Mouse (Mus musculus) embryonic facial prominence, embryonic 13.5 days (tissue): ENCODE measurements at regions not wholly inside any gene's neighbourhood (a gene's known extent, or its start where the extent isn't known, plus 50 kb on each side); places are given as distances from the start of the nearest gene placed in this dataset.
A peak's percentile ranks its signal among the peaks of the same experiment; 100 is the strongest.

Experiments
- ATAC-seq: fragments of 200-750 bp; cut with Nextera tagmentation; 2 replicates; pipeline ENCODE4 v1.8.0; 2017; ENCODE audit warnings: low read depth; ENCODE audit not compliant: insufficient number of reproducible peaks, insufficient read depth, low FRiP score, low TSS enrichment
- H3K27ac ChIP-seq: fragments of 300-500 bp; sonication (generic); 2 replicates; pipeline ENCODE4 v1.5.1; 2015; ENCODE audit warnings: moderate library complexity, mild to moderate bottlenecking, inconsistent platforms
- H3K27me3 ChIP-seq: fragments of 300-500 bp; sonication (generic); 2 replicates; pipeline ENCODE4 v1.6.1; 2015; ENCODE audit warnings: mild to moderate bottlenecking, inconsistent platforms
- H3K36me3 ChIP-seq: fragments of 300-500 bp; sonication (generic); 2 replicates; pipeline ENCODE4 v1.6.1; 2015; ENCODE audit warnings: mild to moderate bottlenecking, inconsistent platforms
- H3K4me1 ChIP-seq: fragments of 300-500 bp; sonication (generic); 2 replicates; pipeline ENCODE4 v1.6.1; 2015; ENCODE audit warnings: inconsistent platforms
- H3K4me2 ChIP-seq: fragments of 300-500 bp; sonication (generic); 2 replicates; pipeline ENCODE4 v1.6.1; 2015; ENCODE audit warnings: moderate library complexity, mild to moderate bottlenecking, inconsistent platforms
- H3K4me3 ChIP-seq: fragments of 300-500 bp; sonication (generic); 2 replicates; pipeline ENCODE4 v1.5.1; 2015; ENCODE audit warnings: mild to moderate bottlenecking, inconsistent platforms
- H3K9ac ChIP-seq: fragments of 300-500 bp; sonication (generic); 2 replicates; pipeline ENCODE4 v1.6.1; 2015; ENCODE audit warnings: mild to moderate bottlenecking, inconsistent platforms
- H3K9me3 ChIP-seq: fragments of 300-500 bp; sonication (generic); 2 replicates; pipeline ENCODE4 v1.6.1; 2016; ENCODE audit warnings: inconsistent platforms
- WGBS: fragments of 180-500 bp; shearing (Covaris S2); methylation state at CpG from one replicate; pipeline ENCODE4 v1.1.7; 2015; ENCODE audit warnings: mixed read lengths; 5-methylcytosine and 5-hydroxymethylcytosine counted together

DNA sequence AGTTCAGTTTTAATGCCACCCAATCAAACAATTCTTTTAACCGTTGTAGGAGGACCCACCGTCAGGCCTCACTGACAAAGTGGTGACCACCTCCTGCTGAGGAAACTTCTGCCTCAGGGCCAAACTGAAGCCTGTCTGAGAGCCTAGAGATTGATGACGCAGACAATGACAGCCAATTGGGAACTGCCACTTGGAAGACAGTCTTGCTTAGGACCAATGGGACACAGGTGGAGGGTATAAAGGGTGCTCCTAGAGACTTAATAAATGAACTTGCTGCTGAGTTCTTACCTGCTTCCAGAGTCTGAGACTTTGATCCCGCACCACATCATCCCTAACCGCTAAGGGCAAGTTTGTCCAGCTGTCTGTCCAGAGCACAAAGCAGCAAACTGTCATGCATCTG is 80.0 kb downstream of the Tbx4 start:
- Histone ChIP-seq H3K9me3 (no peaks in the 10 kb centered on the region), H3K4me3 (no peak overlapping the region), H3K9ac (no peak overlapping the region), H3K4me2 (no peak overlapping the region), H3K4me1 (no peaks in the 10 kb centered on the region), H3K36me3 (no peaks in the 10 kb centered on the region), H3K27ac (no peak overlapping the region), H3K27me3 (no peaks in the 10 kb centered on the region)
- no peak for ATAC-seq
- WGBS: 82% methylated on average over 5 of the region's 5 CpGs

- Histone ChIP-seq H3K9ac (no peak overlapping the region), H3K36me3 (no peaks in the 10 kb centered on the region), H3K9me3 (no peaks in the 10 kb centered on the region), H3K27ac (no peak overlapping the region), H3K4me1 (0 out of 2 replicates have a peak, but pooled peaks cover 4% of the 10 kb centered on the region), H3K4me3 (no peak overlapping the region), H3K4me2 (no peak overlapping the region), H3K27me3 (peaks cover 3% of the 10 kb centered on the region)
- 41% methylated on average over 2 of the region's 2 CpGs for WGBS
- ATAC-seq: no peak
These were observed 84.1 kb downstream of the Tbx4 start for GRCm38 (mm10) chr11:85970287-85970686.

- Histone ChIP-seq H3K4me2 (no peak overlapping the region), H3K27me3 (peaks cover 3% of the 10 kb centered on the region), H3K9ac (no peak overlapping the region), H3K27ac (no peak overlapping the region), H3K4me1 (0 out of 2 replicates have a peak, but pooled peaks cover 4% of the 10 kb centered on the region), H3K4me3 (no peak overlapping the region), H3K9me3 (no peaks in the 10 kb centered on the region), H3K36me3 (no peaks in the 10 kb centered on the region)
- no peak for ATAC-seq
- 24% methylated on average over 7 of the region's 7 CpGs for WGBS
These were observed 86.2 kb downstream of the Tbx4 start for GRCm38 (mm10) chr11:85972385-85972784.

GRCm38 (mm10) chr11:85973736-85974135 is 87.5 kb downstream of the Tbx4 start:
- H3K4me2 ChIP-seq: no peak overlapping the region
- H3K9me3 ChIP-seq: no peaks in the 10 kb centered on the region
- 0 out of 2 replicates have a peak, but pooled peaks cover 4% of the 10 kb centered on the region for H3K4me1 ChIP-seq
- ATAC-seq: no peak
- H3K27ac ChIP-seq: no peak overlapping the region
- no peak overlapping the region for H3K9ac ChIP-seq
- no peak overlapping the region for H3K4me3 ChIP-seq
- no peaks in the 10 kb centered on the region for H3K36me3 ChIP-seq
- WGBS: 56% methylated on average over 5 of the region's 5 CpGs
- H3K27me3 ChIP-seq: peaks cover 3% of the 10 kb centered on the region

DNA sequence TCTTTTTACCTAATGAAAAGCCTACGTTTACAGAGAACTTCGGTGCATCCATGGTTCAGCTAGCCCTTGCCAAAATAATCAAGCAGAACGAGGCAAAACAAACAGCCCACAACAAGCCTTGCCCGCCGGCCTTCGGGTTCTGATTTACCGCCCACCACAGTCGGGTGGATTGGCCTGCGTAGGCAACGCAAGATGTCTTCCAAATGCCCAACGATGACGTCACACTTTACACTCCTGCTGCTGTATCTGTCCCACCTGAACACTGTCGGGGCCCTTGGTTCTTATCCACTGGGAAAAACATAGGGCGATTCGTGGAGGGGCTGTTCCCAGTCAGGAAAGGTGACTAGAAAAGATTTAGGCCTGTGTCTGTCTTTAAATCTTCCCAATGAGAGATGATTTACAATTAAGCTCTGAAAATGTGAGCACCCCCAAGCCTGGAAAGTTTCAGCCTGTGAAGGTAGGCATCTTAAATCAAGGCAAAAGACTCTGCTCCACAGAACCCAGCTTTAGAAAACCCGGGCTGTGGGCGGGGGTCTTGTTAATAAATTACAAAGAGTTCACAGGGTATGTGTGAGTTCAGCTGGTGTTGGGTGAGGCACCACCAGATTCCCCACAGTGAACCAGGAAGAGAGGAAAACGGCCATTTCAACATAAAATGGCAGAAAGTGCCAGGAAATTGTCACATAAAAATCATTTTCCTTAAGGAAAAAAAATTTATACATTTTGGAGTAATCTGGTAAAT is 90.6 kb downstream of the Tbx4 start:
- ATAC-seq: no peak
- Histone ChIP-seq H3K9ac (no peak overlapping the region), H3K4me3 (no peak overlapping the region), H3K4me2 (no peak overlapping the region), H3K9me3 (no peaks in the 10 kb centered on the region), H3K27ac (no peak overlapping the region), H3K36me3 (no peaks in the 10 kb centered on the region), H3K27me3 (peaks cover 3% of the 10 kb centered on the region), H3K4me1 (peaks cover 8% of the 10 kb centered on the region)
- WGBS: 86% methylated on average over 18 of the region's 18 CpGs

DNA sequence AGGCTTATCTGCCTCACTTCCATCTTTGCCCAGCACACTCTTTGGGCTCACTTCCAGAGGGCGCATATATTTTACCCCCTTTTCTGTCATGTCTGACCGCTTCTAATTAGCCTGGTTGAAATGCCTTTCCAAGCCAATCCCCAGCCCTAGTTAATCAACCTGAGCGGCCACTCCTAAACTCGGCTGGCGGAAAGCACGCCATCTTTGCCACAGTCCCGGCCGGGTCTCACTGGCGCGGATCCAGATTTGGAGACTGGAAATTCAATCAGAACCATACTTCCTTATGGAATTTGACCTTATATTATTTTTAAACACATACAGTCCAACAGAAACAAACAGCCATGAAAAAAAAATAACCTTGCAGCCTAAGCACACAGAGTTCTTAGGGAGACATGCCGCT is 94.2 kb downstream of the Tbx4 start:
- 54% methylated on average over 11 of the region's 11 CpGs for WGBS
- Histone ChIP-seq H3K27ac (0 out of 2 replicates have a peak overlapping the region, but pooled peaks have one; percentile 41), H3K4me1 (peaks cover 4% of the 10 kb centered on the region), H3K9me3 (no peaks in the 10 kb centered on the region), H3K4me2 (peak overlapping the region; percentile 28; the same call in 1 of the 2 replicates), H3K27me3 (no peaks in the 10 kb centered on the region), H3K36me3 (no peaks in the 10 kb centered on the region), H3K9ac (no peak overlapping the region), H3K4me3 (no peak overlapping the region)
- ATAC-seq: peak; percentile 48; the same call in 1 of the 2 replicates

- H3K9me3 ChIP-seq: no peaks in the 10 kb centered on the region
- H3K27me3 ChIP-seq: no peaks in the 10 kb centered on the region
- no peak overlapping the region for H3K27ac ChIP-seq
- WGBS: 90% methylated on average over 4 of the region's 4 CpGs
- H3K4me3 ChIP-seq: no peak overlapping the region
- H3K9ac ChIP-seq: no peak overlapping the region
- ATAC-seq: no peak
- H3K4me1 ChIP-seq: peaks cover 4% of the 10 kb centered on the region
- H3K4me2 ChIP-seq: no peak overlapping the region
- H3K36me3 ChIP-seq: no peaks in the 10 kb centered on the region
These were observed 95.3 kb downstream of the Tbx4 start for GRCm38 (mm10) chr11:85981561-85981960.

DNA sequence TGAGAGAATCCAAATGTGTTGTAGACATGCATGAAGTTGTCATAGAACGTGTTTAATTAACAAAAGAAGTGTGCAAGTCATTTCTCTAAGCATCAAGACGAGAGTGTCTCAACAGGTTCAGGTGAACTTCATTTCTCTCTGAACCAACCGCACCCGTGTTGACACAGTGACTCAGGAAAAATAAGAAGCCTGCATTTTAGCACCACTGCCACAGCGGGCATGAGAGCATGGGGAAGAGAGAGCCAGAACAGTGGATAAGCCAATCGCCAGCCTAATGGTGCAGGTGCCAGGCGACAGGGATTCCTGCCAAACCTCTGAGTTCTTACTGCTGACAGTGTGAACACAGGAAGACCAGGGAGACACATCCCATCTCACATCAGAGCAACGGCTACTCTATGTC is 100.1 kb downstream of the Tbx4 start:
- H3K27ac ChIP-seq: no peak overlapping the region
- no peak overlapping the region for H3K9ac ChIP-seq
- no peaks in the 10 kb centered on the region for H3K9me3 ChIP-seq
- ATAC-seq: no peak
- H3K4me1 ChIP-seq: peaks cover 12% of the 10 kb centered on the region; the same call in 1 of the 2 replicates
- H3K27me3 ChIP-seq: peaks cover 14% of the 10 kb centered on the region
- H3K4me2 ChIP-seq: no peak overlapping the region
- H3K4me3 ChIP-seq: no peak overlapping the region
- WGBS: 84% methylated on average over 8 of the region's 8 CpGs
- no peaks in the 10 kb centered on the region for H3K36me3 ChIP-seq

- Histone ChIP-seq H3K27ac (no peak overlapping the region), H3K4me1 (peaks cover 12% of the 10 kb centered on the region; the same call in 1 of the 2 replicates), H3K27me3 (peaks cover 14% of the 10 kb centered on the region), H3K4me3 (no peak overlapping the region), H3K36me3 (no peaks in the 10 kb centered on the region), H3K9me3 (no peaks in the 10 kb centered on the region), H3K4me2 (no peak overlapping the region), H3K9ac (no peak overlapping the region)
- no peak for ATAC-seq
- WGBS: 92% methylated on average over 2 of the region's 2 CpGs
These were observed 101.0 kb downstream of the Tbx4 start for GRCm38 (mm10) chr11:85987181-85987580.

DNA sequence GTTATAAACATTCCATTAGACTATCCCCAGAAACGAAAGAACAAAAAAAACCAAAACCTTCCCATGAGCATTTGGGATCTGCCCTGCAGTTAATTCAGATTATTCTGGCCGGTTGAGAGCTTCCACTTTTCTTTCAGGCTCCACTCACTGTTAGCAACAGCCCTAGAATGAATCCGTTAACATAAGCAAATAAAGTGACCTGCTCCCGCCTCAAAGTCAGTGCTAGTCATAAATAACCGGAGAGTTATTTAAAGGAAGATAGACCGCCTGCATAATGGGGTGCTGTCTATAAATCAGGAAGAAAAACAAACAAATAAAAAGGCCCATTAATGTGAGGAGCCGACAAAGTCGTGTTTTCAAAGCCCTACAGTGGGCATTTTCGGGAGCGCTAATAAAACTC is 103.3 kb downstream of the Tbx4 start:
- no peak overlapping the region for H3K27ac ChIP-seq
- peaks cover 12% of the 10 kb centered on the region; the same call in 1 of the 2 replicates for H3K4me1 ChIP-seq
- H3K9me3 ChIP-seq: no peaks in the 10 kb centered on the region
- no peaks in the 10 kb centered on the region for H3K36me3 ChIP-seq
- peak overlapping the region; percentile 55 for H3K4me2 ChIP-seq
- H3K27me3 ChIP-seq: peaks cover 17% of the 10 kb centered on the region
- no peak for ATAC-seq
- peak overlapping the region; percentile 33 for H3K4me3 ChIP-seq
- WGBS: 16% methylated on average over 10 of the region's 10 CpGs
- 0 out of 2 replicates have a peak overlapping the region, but pooled peaks have one; percentile 17 for H3K9ac ChIP-seq

GRCm38 (mm10) chr11:85989940-85990493 is 103.8 kb downstream of the Tbx4 start:
- 8% methylated on average over 12 of the region's 12 CpGs for WGBS
- 0 out of 2 replicates have a peak overlapping the region, but pooled peaks have one; percentile 17 for H3K9ac ChIP-seq
- peaks cover 17% of the 10 kb centered on the region for H3K4me1 ChIP-seq
- H3K4me2 ChIP-seq: peak overlapping the region; percentile 55
- ATAC-seq: no peak
- H3K9me3 ChIP-seq: no peaks in the 10 kb centered on the region
- H3K27ac ChIP-seq: no peak overlapping the region
- H3K4me3 ChIP-seq: peak overlapping the region; percentile 33
- H3K27me3 ChIP-seq: peaks cover 19% of the 10 kb centered on the region
- H3K36me3 ChIP-seq: no peaks in the 10 kb centered on the region
